Mouse (Mus musculus): ENCODE measurements around the gene Abca2.

DNA sequence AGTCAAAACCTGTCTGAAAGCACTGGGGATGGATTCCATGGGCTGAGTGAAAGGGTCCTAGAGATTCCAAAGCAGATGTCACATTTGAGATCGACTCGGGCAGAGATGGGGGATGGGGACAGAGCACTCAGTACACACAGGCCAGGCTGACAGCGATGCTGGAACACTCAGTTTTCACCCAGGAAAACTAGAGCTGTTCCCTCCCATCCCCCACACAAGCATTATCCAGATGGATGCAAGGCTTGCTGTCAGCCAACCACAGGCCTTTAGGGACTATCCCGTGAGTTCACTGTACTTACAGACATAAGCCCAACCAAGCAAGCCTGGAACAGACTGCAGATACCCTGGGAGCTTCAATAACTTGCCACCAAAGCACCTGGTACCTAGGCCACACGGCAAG lies 37.2 kb upstream of the Abca2 start:
- TF ChIP-seq POLR2A (IDR thresholded peaks at IDR 0.05; ENCODE audit: extremely low read depth, insufficient read depth, low read length) (no peak), CTCF (IDR thresholded peaks at IDR 0.05; ENCODE audit: low read depth, low read length) (no peak)
